Mouse (Mus musculus) midbrain, embryonic 14.5 days (tissue): ENCODE measurements at regions not wholly inside any gene's neighbourhood (a gene's known extent, or its start where the extent isn't known, plus 50 kb on each side); places are given as distances from the start of the nearest gene placed in this dataset.
A peak's percentile ranks its signal among the peaks of the same experiment; 100 is the strongest.

ENCODE experiments used
- ATAC-seq: fragments of 200-750 bp; cut with Nextera tagmentation; 2 replicates; pipeline ENCODE4 v1.8.0; 2017; ENCODE audit warnings: moderate number of reproducible peaks, moderate library complexity; ENCODE audit not compliant: low FRiP score, low TSS enrichment
- DNase-seq: peaks from one replicate; pipeline ENCODE4 v3.0.0-alpha.2; 2015
- H3K27ac ChIP-seq: fragments of 300-500 bp; sonication (generic); replicated peaks from 2 replicates; pipeline ENCODE4 v1.5.1; 2014; ENCODE audit warnings: mild to moderate bottlenecking, low read depth, low read length, moderate library complexity
- H3K27me3 ChIP-seq: fragments of 300-500 bp; sonication (generic); 2 replicates; pipeline ENCODE4 v1.6.1; 2014; ENCODE audit warnings: low read length, control low read depth, mixed read lengths; ENCODE audit not compliant: control insufficient read depth, insufficient read depth
- H3K36me3 ChIP-seq: fragments of 300-500 bp; sonication (generic); 2 replicates; pipeline ENCODE4 v1.6.1; 2014; ENCODE audit warnings: low read length, control low read depth; ENCODE audit not compliant: control insufficient read depth, insufficient read depth
- H3K4me1 ChIP-seq: fragments of 300-500 bp; sonication (generic); 2 replicates; pipeline ENCODE4 v1.6.1; 2014; ENCODE audit warnings: mild to moderate bottlenecking, antibody characterized with exemption, low read length, control low read depth; ENCODE audit not compliant: control insufficient read depth, insufficient read depth
- H3K4me2 ChIP-seq: fragments of 300-500 bp; sonication (generic); 2 replicates; pipeline ENCODE4 v1.6.1; 2014; ENCODE audit warnings: mild to moderate bottlenecking, low read length, moderate library complexity
- H3K4me3 ChIP-seq: fragments of 300-500 bp; sonication (generic); replicated peaks from 2 replicates; pipeline ENCODE4 v1.5.1; 2014; ENCODE audit warnings: low read depth, low read length
- H3K9ac ChIP-seq: fragments of 300-500 bp; sonication (generic); replicated peaks from 2 replicates; pipeline ENCODE4 v1.6.1; 2014; ENCODE audit warnings: mild to moderate bottlenecking, low read length, moderate library complexity
- H3K9me3 ChIP-seq: fragments of 300-500 bp; sonication (generic); 2 replicates; pipeline ENCODE4 v1.6.1; 2016; ENCODE audit warnings: low read length, control low read depth, mixed read lengths; ENCODE audit not compliant: control insufficient read depth
- WGBS: fragments of 180-500 bp; shearing (Covaris S2); extraction: QIAGEN DNeasy Blood & Tissue Kit; methylation state at CpG from one replicate; pipeline ENCODE4 v1.1.7; 2014; 5-methylcytosine and 5-hydroxymethylcytosine counted together

- H3K27me3 ChIP-seq, result no peaks in the 10 kb centered on the region
- H3K27ac ChIP-seq, result no peak overlapping the region
- H3K4me1 ChIP-seq, result peaks cover 22% of the 10 kb centered on the region
- H3K4me3 ChIP-seq, result no peak overlapping the region
- no peak overlapping the region for H3K4me2 ChIP-seq
- 81% methylated on average over 10 of the region's 10 CpGs for WGBS
- no peak for DNase-seq
- no peak overlapping the region for H3K9ac ChIP-seq
- no peaks in the 10 kb centered on the region for H3K36me3 ChIP-seq
- ATAC-seq, result no peak
- no peaks in the 10 kb centered on the region for H3K9me3 ChIP-seq
These were observed 246.4 kb upstream of the Kcnab2 start for GRCm38 (mm10) chr4:152724026-152724425.

DNA sequence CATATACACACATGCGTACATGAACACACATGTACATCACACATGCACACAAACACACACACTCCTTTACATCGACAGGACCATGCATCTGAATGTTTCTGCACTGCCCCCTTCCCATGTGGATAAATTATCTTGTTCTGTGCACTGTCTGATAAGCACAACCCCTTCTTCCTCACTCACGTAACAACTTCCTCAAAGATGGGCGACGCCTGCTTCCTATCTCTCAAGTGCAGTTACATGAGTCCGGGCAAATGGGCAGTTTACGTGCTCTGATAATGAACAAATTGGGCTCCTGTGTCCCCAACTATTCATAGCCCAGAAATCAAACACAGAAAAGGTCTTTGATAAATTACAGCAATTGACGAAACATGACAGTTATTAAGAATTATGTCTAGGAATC, 242.9 kb upstream of the Kcnab2 start:
- no peak for ATAC-seq
- no peak for DNase-seq
- H3K36me3 ChIP-seq, result no peaks in the 10 kb centered on the region
- 93% methylated on average over 8 of the region's 8 CpGs for WGBS
- no peak overlapping the region for H3K27ac ChIP-seq
- no peak overlapping the region for H3K4me3 ChIP-seq
- H3K9me3 ChIP-seq, result no peaks in the 10 kb centered on the region
- no peaks in the 10 kb centered on the region for H3K27me3 ChIP-seq
- H3K4me2 ChIP-seq, result no peak overlapping the region
- H3K9ac ChIP-seq, result no peak overlapping the region
- H3K4me1 ChIP-seq, result peaks cover 13% of the 10 kb centered on the region

GRCm38 (mm10) chr4:152719416-152720127, 241.9 kb upstream of the Kcnab2 start:
- Histone ChIP-seq H3K27ac (0 out of 2 replicates have a peak overlapping the region, but pooled peaks have one; percentile 41), H3K36me3 (no peaks in the 10 kb centered on the region), H3K4me1 (peaks cover 5% of the 10 kb centered on the region), H3K27me3 (no peaks in the 10 kb centered on the region), H3K4me3 (no peak overlapping the region), H3K4me2 (no peak overlapping the region), H3K9me3 (no peaks in the 10 kb centered on the region), H3K9ac (0 out of 2 replicates have a peak overlapping the region, but pooled peaks have one; percentile 9)
- no peak for ATAC-seq
- DNase-seq, result no peak
- WGBS, result 56% methylated on average over 15 of the region's 15 CpGs

DNA sequence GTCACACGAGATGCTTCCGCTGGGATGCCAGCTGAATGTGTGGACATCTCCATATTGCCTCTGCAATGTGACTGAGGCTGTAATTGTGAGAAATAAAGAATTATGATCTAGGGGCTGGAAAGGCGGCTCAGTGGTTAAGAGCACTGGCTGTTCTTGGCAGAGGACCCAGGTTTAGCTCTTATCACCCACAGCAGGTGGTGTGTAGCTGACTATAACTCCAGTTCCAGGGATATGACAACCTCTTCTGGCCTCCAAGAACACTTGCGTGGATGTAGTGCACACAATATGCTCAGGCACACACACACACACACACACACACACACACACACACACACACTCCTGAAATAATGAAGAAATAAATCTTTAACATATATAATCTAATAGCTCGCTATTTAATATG, 232.7 kb upstream of the Kcnab2 start:
- H3K9ac ChIP-seq, result no peak overlapping the region
- no peaks in the 10 kb centered on the region for H3K4me1 ChIP-seq
- H3K9me3 ChIP-seq, result no peaks in the 10 kb centered on the region
- no peak overlapping the region for H3K4me3 ChIP-seq
- WGBS, result 90% methylated on average over 5 of the region's 5 CpGs
- DNase-seq (no peak), ATAC-seq (no peak)
- H3K27ac ChIP-seq, result no peak overlapping the region
- H3K27me3 ChIP-seq, result no peaks in the 10 kb centered on the region
- no peaks in the 10 kb centered on the region for H3K36me3 ChIP-seq
- H3K4me2 ChIP-seq, result no peak overlapping the region

- no peak overlapping the region for H3K27ac ChIP-seq
- no peak overlapping the region for H3K9ac ChIP-seq
- peaks cover 32% of the 10 kb centered on the region for H3K4me1 ChIP-seq
- no peak for ATAC-seq
- H3K4me3 ChIP-seq, result no peak overlapping the region
- no peak overlapping the region for H3K4me2 ChIP-seq
- H3K36me3 ChIP-seq, result no peaks in the 10 kb centered on the region
- no peaks in the 10 kb centered on the region for H3K27me3 ChIP-seq
- no peaks in the 10 kb centered on the region for H3K9me3 ChIP-seq
- DNase-seq, result no peak
- 83% methylated on average over 7 of the region's 7 CpGs for WGBS
These were observed 222.5 kb upstream of the Kcnab2 start for GRCm38 (mm10) chr4:152700217-152700616.

DNA sequence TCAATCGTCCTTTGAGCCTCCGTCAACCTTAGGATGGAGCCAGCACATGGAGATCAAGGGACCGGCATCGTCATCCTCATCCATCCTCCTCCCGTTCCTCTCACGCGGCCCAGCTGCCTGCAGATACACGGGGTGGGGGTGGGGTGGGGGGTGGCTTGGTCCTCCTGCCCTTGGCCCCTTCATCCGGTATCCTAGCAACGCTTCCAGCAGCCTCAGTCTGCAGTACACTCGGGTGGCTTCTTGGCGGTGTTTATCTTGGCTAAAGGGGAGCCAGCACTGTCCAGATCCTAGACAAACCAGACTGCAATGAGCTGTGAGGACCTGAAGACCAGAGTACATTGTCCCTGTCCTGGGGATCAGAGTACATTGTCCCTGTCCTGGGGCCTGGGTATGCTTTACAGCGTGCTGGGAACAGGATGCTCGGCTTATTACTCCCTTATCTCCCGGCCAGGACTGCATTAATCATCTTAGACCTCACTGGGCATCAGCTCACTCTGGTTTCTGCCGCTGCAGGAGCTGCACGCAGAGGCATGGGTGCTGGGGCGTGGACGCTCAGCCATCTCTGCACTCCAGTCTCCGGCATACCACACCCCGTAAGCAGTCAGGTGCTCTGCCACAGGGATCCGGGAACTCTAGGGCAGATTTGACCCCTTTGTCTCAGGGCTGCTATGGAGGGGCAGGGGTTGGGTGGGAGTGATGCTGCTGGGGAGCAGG, 219.7 kb upstream of the Kcnab2 start:
- H3K4me2 ChIP-seq, result peak overlapping the region; percentile 39

DNA sequence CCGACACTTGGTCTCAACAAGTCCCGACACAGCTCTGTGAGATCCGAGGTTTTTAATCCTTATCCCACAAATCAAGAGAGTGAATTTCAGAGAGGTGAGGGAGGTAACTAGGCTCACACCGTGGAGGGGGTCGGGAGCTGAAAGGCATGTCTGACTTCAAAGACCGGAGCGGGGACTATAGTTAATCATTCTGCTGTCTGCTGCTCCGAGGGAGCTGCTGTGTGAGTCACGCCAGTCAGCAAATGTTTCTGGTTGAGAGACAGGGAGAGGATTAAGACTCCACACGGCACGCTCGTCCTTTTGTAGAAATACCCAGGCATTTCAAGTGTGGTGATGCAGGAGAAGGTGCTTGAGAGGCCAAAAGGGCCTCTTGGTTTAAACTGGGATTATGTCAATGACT, 214.1 kb upstream of the Kcnab2 start:
- Histone ChIP-seq H3K36me3 (no peaks in the 10 kb centered on the region), H3K4me3 (no peak overlapping the region), H3K27me3 (no peaks in the 10 kb centered on the region), H3K27ac (0 out of 2 replicates have a peak overlapping the region, but pooled peaks have one; percentile 32), H3K4me2 (no peak overlapping the region), H3K9ac (no peak overlapping the region), H3K4me1 (peaks cover 23% of the 10 kb centered on the region), H3K9me3 (no peaks in the 10 kb centered on the region)
- WGBS, result 16% methylated on average over 12 of the region's 12 CpGs
- ATAC-seq, result no peak
- peak; percentile 53 for DNase-seq

More for the DNA sequence above, 219.7 kb upstream of the Kcnab2 start:
- Histone ChIP-seq H3K27me3 (no peaks in the 10 kb centered on the region), H3K9ac (no peak overlapping the region; the same call in 1 of the 2 replicates), H3K4me1 (peaks cover 36% of the 10 kb centered on the region), H3K9me3 (no peaks in the 10 kb centered on the region), H3K27ac (peak overlapping the region; percentile 87), H3K36me3 (no peaks in the 10 kb centered on the region), H3K4me3 (0 out of 2 replicates have a peak overlapping the region, but pooled peaks have one; percentile 3)
- ATAC-seq (peak; percentile 85), DNase-seq (peak; percentile 83)
- WGBS, result 8% methylated on average over 22 of the region's 22 CpGs

- no peaks in the 10 kb centered on the region for H3K27me3 ChIP-seq
- no peaks in the 10 kb centered on the region for H3K36me3 ChIP-seq
- 0 out of 2 replicates have a peak overlapping the region, but pooled peaks have one; percentile 32 for H3K27ac ChIP-seq
- DNase-seq (no peak), ATAC-seq (no peak)
- H3K4me2 ChIP-seq, result no peak overlapping the region
- no peak overlapping the region for H3K4me3 ChIP-seq
- no peaks in the 10 kb centered on the region for H3K9me3 ChIP-seq
- no peak overlapping the region for H3K9ac ChIP-seq
- H3K4me1 ChIP-seq, result peaks cover 23% of the 10 kb centered on the region
- 66% methylated on average over 13 of the region's 13 CpGs for WGBS
These were observed 213.6 kb upstream of the Kcnab2 start for GRCm38 (mm10) chr4:152691302-152691701.
